Mouse (Mus musculus) hindbrain, embryonic 12.5 days (tissue): ENCODE results near the gene Gm5244. TPM values are rescaled to one million over a fixed set of nuclear protein-coding genes. Genes with fewer than 3 reads are reported as not detected.

Experiments used
- ATAC-seq: fragments of 200-750 bp; cut with Nextera tagmentation; 2 replicates; pipeline ENCODE4 v1.8.0; 2017; ENCODE audit warnings: moderate TSS enrichment; ENCODE audit not compliant: low FRiP score
- H3K27ac ChIP-seq: fragments of 300-500 bp; sonication (generic); 2 replicates; pipeline ENCODE4 v1.5.1; 2016; ENCODE audit warnings: mild to moderate bottlenecking
- H3K27me3 ChIP-seq: fragments of 300-500 bp; sonication (generic); 2 replicates; pipeline ENCODE4 v1.6.1; 2016; ENCODE audit warnings: mild to moderate bottlenecking
- H3K36me3 ChIP-seq: fragments of 300-500 bp; sonication (generic); 2 replicates; pipeline ENCODE4 v1.6.1; 2016; ENCODE audit warnings: mild to moderate bottlenecking
- H3K4me1 ChIP-seq: fragments of 300-500 bp; sonication (generic); 2 replicates; pipeline ENCODE4 v1.6.1; 2016
- H3K4me2 ChIP-seq: fragments of 300-500 bp; sonication (generic); replicated peaks from 2 replicates; pipeline ENCODE4 v1.6.1; 2016; ENCODE audit warnings: mild to moderate bottlenecking
- H3K4me3 ChIP-seq: fragments of 300-500 bp; sonication (generic); 2 replicates; pipeline ENCODE4 v1.5.1; 2016; ENCODE audit warnings: mild to moderate bottlenecking
- H3K9ac ChIP-seq: fragments of 300-500 bp; sonication (generic); 2 replicates; pipeline ENCODE4 v1.6.1; 2016; ENCODE audit warnings: mild to moderate bottlenecking, moderate library complexity
- H3K9me3 ChIP-seq: fragments of 300-500 bp; sonication (generic); replicated peaks from 2 replicates; pipeline ENCODE4 v1.6.1; 2016; ENCODE audit warnings: mild to moderate bottlenecking
- WGBS: fragments of 180-500 bp; shearing (Covaris S2); methylation state at CpG from one replicate; pipeline ENCODE4 v1.1.7; 2016; 5-methylcytosine and 5-hydroxymethylcytosine counted together
- polyA plus RNA-seq: library from polyadenylated mRNA; unstranded; fragments of >200 nt; fragmentation: Nextera tagmentation; extraction: Ambion mirVana; gene quantifications from 2 replicates; pipeline ENCODE4 v1.2.1, GENCODE M21; 2016

Gm5244 gene
- polyA plus RNA-seq, 1 experiment from 2014 or later = not detected

GRCm38 (mm10) chr19:12820383-12820782 lies 26.1 kb upstream of the Gm5244 start:
- ATAC-seq = no peak
- Histone ChIP-seq H3K4me3 (no peak overlapping the region), H3K27ac (no peak overlapping the region), H3K9ac (no peak overlapping the region), H3K36me3 (no peaks in the 10 kb centered on the region), H3K4me1 (no peaks in the 10 kb centered on the region), H3K9me3 (no peaks in the 10 kb centered on the region), H3K4me2 (no peak overlapping the region), H3K27me3 (no peaks in the 10 kb centered on the region)
- WGBS = 37% methylated on average over 4 of the region's 4 CpGs

- Histone ChIP-seq H3K4me1 (no peaks in the 10 kb centered on the region), H3K9me3 (no peaks in the 10 kb centered on the region), H3K4me2 (no peak overlapping the region), H3K27me3 (no peaks in the 10 kb centered on the region), H3K4me3 (no peak overlapping the region), H3K27ac (no peak overlapping the region), H3K9ac (no peak overlapping the region), H3K36me3 (no peaks in the 10 kb centered on the region)
- WGBS = 73% methylated on average over 4 of the region's 4 CpGs
- no peak for ATAC-seq
Measured at GRCm38 (mm10) chr19:12824549-12824948, 21.9 kb upstream of the Gm5244 start.

GRCm38 (mm10) chr19:12830823-12831430 lies 15.6 kb upstream of the Gm5244 start:
- 76% methylated on average over 2 of the region's 2 CpGs for WGBS
- ATAC-seq = no peak
- no peaks in the 10 kb centered on the region for H3K4me1 ChIP-seq
- H3K27ac ChIP-seq = no peak overlapping the region
- H3K27me3 ChIP-seq = no peaks in the 10 kb centered on the region
- H3K4me3 ChIP-seq = no peak overlapping the region
- no peak overlapping the region for H3K9ac ChIP-seq
- no peaks in the 10 kb centered on the region for H3K36me3 ChIP-seq
- no peaks in the 10 kb centered on the region for H3K9me3 ChIP-seq
- no peak overlapping the region for H3K4me2 ChIP-seq

GRCm38 (mm10) chr19:12831559-12831958 lies 14.9 kb upstream of the Gm5244 start:
- Histone ChIP-seq H3K9ac (no peak overlapping the region), H3K4me1 (no peaks in the 10 kb centered on the region), H3K9me3 (no peaks in the 10 kb centered on the region), H3K27ac (no peak overlapping the region), H3K36me3 (no peaks in the 10 kb centered on the region), H3K4me2 (no peak overlapping the region), H3K27me3 (no peaks in the 10 kb centered on the region), H3K4me3 (no peak overlapping the region)
- ATAC-seq = no peak
- 65% methylated on average over 1 of the region's 1 CpGs for WGBS

GRCm38 (mm10) chr19:12833625-12834024 lies 12.9 kb upstream of the Gm5244 start:
- H3K9ac ChIP-seq = no peak overlapping the region
- H3K4me1 ChIP-seq = no peaks in the 10 kb centered on the region
- H3K9me3 ChIP-seq = no peaks in the 10 kb centered on the region
- ATAC-seq = no peak
- 84% methylated on average over 3 of the region's 3 CpGs for WGBS
- H3K27ac ChIP-seq = no peak overlapping the region
- H3K36me3 ChIP-seq = no peaks in the 10 kb centered on the region
- no peak overlapping the region for H3K4me2 ChIP-seq
- H3K27me3 ChIP-seq = no peaks in the 10 kb centered on the region
- no peak overlapping the region for H3K4me3 ChIP-seq

GRCm38 (mm10) chr19:12838507-12838906 lies 8.0 kb upstream of the Gm5244 start:
- H3K9me3 ChIP-seq = no peaks in the 10 kb centered on the region
- no peaks in the 10 kb centered on the region for H3K4me1 ChIP-seq
- H3K27me3 ChIP-seq = no peaks in the 10 kb centered on the region
- no peak for ATAC-seq
- no peak overlapping the region for H3K4me2 ChIP-seq
- WGBS = 90% methylated on average over 1 of the region's 1 CpGs
- H3K27ac ChIP-seq = no peak overlapping the region
- H3K4me3 ChIP-seq = no peak overlapping the region
- H3K9ac ChIP-seq = no peak overlapping the region
- H3K36me3 ChIP-seq = no peaks in the 10 kb centered on the region

GRCm38 (mm10) chr19:12856983-12857382 lies 10.5 kb downstream of the Gm5244 start, which contains the start of gene Olfr1444:
TSS of gene Olfr1444 (plus strand) at chr19:12857283.
- no peaks in the 10 kb centered on the region for H3K36me3 ChIP-seq
- no peak within 1 kb of the TSS for H3K27ac ChIP-seq
- H3K4me3 ChIP-seq = no peak within 1 kb of the TSS
- no peak within 1 kb of the TSS for H3K9ac ChIP-seq
- H3K4me1 ChIP-seq = no peaks in the 10 kb centered on the region
- H3K9me3 ChIP-seq = no peaks in the 10 kb centered on the region
- no peaks in the 10 kb centered on the region for H3K27me3 ChIP-seq
- no peak for ATAC-seq
- no peak within 1 kb of the TSS for H3K4me2 ChIP-seq
- WGBS = 66% methylated on average over 1 of the region's 1 CpGs

GRCm38 (mm10) chr19:12883555-12883954 lies 37.1 kb downstream of the Gm5244 start, which contains the start of gene Olfr1445:
TSS of gene Olfr1445 (plus strand) at chr19:12883855.
- no peak within 1 kb of the TSS for H3K4me2 ChIP-seq
- H3K27ac ChIP-seq = no peak within 1 kb of the TSS
- H3K36me3 ChIP-seq = no peaks in the 10 kb centered on the region
- no peak for ATAC-seq
- H3K9ac ChIP-seq = no peak within 1 kb of the TSS
- H3K4me3 ChIP-seq = no peak within 1 kb of the TSS
- WGBS = 85% methylated on average over 2 of the region's 2 CpGs
- H3K4me1 ChIP-seq = no peaks in the 10 kb centered on the region
- H3K27me3 ChIP-seq = no peaks in the 10 kb centered on the region
- H3K9me3 ChIP-seq = no peaks in the 10 kb centered on the region

- no peak for ATAC-seq
- H3K4me1 ChIP-seq = no peaks in the 10 kb centered on the region
- H3K9ac ChIP-seq = no peak within 1 kb of the TSS
- H3K27ac ChIP-seq = no peak within 1 kb of the TSS
- H3K27me3 ChIP-seq = no peaks in the 10 kb centered on the region
- H3K36me3 ChIP-seq = no peaks in the 10 kb centered on the region
- H3K9me3 ChIP-seq = no peaks in the 10 kb centered on the region
- H3K4me2 ChIP-seq = no peak within 1 kb of the TSS
- no peak within 1 kb of the TSS for H3K4me3 ChIP-seq
- WGBS = 89% methylated on average over 1 of the region's 1 CpGs
Measured at GRCm38 (mm10) chr19:12893424-12893823, 46.9 kb downstream of the Gm5244 start, which contains the start of gene Olfr1446. TSS of gene Olfr1446 (minus strand) at chr19:12893524.

Other genes with a start within 250 kb of the Gm5244 start
- gene Gm4952, start 246.7 kb upstream of the Gm5244 start, polyA plus RNA-seq = not detected in 2 replicates
- not detected in 2 replicates for gene Glyat, start 213.4 kb upstream of the Gm5244 start, polyA plus RNA-seq
- not detected in 2 replicates for gene Olfr1442, start 176.2 kb upstream of the Gm5244 start, polyA plus RNA-seq
- gene Olfr1443, start 168.6 kb upstream of the Gm5244 start, polyA plus RNA-seq = not detected in 2 replicates
- gene Keg1, start 150.9 kb upstream of the Gm5244 start, polyA plus RNA-seq = not detected in 2 replicates
- gene Cntf, start 81.0 kb upstream of the Gm5244 start, polyA plus RNA-seq = 1.5 and 1.6 TPM in 2 replicates
- gene Zfp91, start 50.6 kb upstream of the Gm5244 start, polyA plus RNA-seq = 20.8 and 20.9 TPM in 2 replicates
- 0.53 and 0.66 TPM in 2 replicates for gene Lpxn, start 50.5 kb upstream of the Gm5244 start, polyA plus RNA-seq
- not detected in 2 replicates for gene Olfr1444, start 10.6 kb downstream of the Gm5244 start, polyA plus RNA-seq
- not detected in 2 replicates for gene Olfr1445, start 37.2 kb downstream of the Gm5244 start, polyA plus RNA-seq
- not detected in 2 replicates for gene Olfr1446, start 46.8 kb downstream of the Gm5244 start, polyA plus RNA-seq
- gene Olfr1447, start 57.1 kb downstream of the Gm5244 start, polyA plus RNA-seq = not detected in 2 replicates
- not detected in 2 replicates for gene Olfr1448, start 77.7 kb downstream of the Gm5244 start, polyA plus RNA-seq
- not detected in 2 replicates for gene Olfr1449, start 84.2 kb downstream of the Gm5244 start, polyA plus RNA-seq
- not detected in 2 replicates for gene Olfr1450, start 103.6 kb downstream of the Gm5244 start, polyA plus RNA-seq
- gene Olfr1451, start 148.3 kb downstream of the Gm5244 start, polyA plus RNA-seq = not detected in 2 replicates
- gene Olfr1453, start 181.6 kb downstream of the Gm5244 start, polyA plus RNA-seq = not detected in 2 replicates
- gene Olfr1454, start 213.9 kb downstream of the Gm5244 start, polyA plus RNA-seq = not detected in 2 replicates